Mouse (Mus musculus) megakaryocyte, embryonic 14.5 days (primary cell): ENCODE results near the gene Ilkap. TPM values are rescaled to one million over a fixed set of nuclear protein-coding genes. Genes with fewer than 3 reads are reported as not detected.

Experiments
- H3K27me3 ChIP-seq: replicated peaks from 2 replicates; pipeline ENCODE3; 2012; ENCODE audit warnings: inconsistent platforms
- H3K36me3 ChIP-seq: replicated peaks from 2 replicates; pipeline ENCODE3; 2012; ENCODE audit warnings: low read length, inconsistent platforms, mixed read lengths
- H3K4me1 ChIP-seq: 2 replicates; pipeline ENCODE4 v1.6.1; 2012; ENCODE audit warnings: inconsistent platforms
- H3K4me3 ChIP-seq: replicated peaks from 2 replicates; pipeline ENCODE3; 2012; ENCODE audit warnings: moderate library complexity, mild to moderate bottlenecking, inconsistent platforms
- H3K9me3 ChIP-seq: 2 replicates; pipeline ENCODE4 v1.6.1; 2012; ENCODE audit warnings: inconsistent platforms
- FLI1 ChIP-seq: IDR thresholded peaks from 2 replicates; pipeline ENCODE4 v1.6.1; 2012; ENCODE audit warnings: low read length, inconsistent platforms, mixed read lengths
- GATA1 ChIP-seq: IDR thresholded peaks from 3 replicates; pipeline ENCODE4 v1.6.1; 2012; ENCODE audit warnings: mixed read lengths, low read length, inconsistent platforms, borderline replicate concordance
- polyA plus RNA-seq: library from polyadenylated mRNA; stranded (reverse); fragments of >175 nt; gene quantifications from 2 replicates; pipeline ENCODE4 v1.2.3, GENCODE M21; 2012; ENCODE audit warnings: low replicate concordance; ENCODE audit not compliant: insufficient read depth

Gene Ilkap
- polyA plus RNA-seq, 1 experiment, result 52.5 TPM

GRCm38 (mm10) chr1:91404976-91405375 lies 6.4 kb upstream of the Ilkap start:
- Histone ChIP-seq H3K9me3 (peaks cover 4% of the 10 kb centered on the region), H3K4me3 (no peak overlapping the region), H3K4me1 (peaks cover 26% of the 10 kb centered on the region), H3K36me3 (no peaks in the 10 kb centered on the region), H3K27me3 (peaks cover 29% of the 10 kb centered on the region)
- no peak for TF ChIP-seq GATA1
- TF ChIP-seq FLI1, result no peak

DNA sequence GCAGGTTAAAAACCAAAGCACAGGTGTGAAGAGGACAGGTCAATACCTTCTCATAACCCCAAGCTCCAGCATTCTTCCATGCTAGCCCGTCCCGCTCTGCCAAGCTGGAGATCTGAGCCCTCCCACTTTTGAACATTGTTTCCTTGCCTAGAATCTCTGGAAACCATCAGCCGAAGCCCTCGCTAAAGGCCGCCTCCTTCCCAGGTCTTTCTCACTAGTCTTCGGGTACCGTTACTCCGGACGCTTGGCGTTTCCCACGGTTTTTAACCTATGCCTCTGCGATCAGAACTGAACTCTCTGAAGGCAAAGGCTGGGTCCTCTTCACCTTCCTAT lies 722 bp downstream of the Ilkap start:
- peak overlapping the region; percentile 93 for H3K4me3 ChIP-seq
- TF ChIP-seq GATA1 (no peak), FLI1 (no peak)

DNA sequence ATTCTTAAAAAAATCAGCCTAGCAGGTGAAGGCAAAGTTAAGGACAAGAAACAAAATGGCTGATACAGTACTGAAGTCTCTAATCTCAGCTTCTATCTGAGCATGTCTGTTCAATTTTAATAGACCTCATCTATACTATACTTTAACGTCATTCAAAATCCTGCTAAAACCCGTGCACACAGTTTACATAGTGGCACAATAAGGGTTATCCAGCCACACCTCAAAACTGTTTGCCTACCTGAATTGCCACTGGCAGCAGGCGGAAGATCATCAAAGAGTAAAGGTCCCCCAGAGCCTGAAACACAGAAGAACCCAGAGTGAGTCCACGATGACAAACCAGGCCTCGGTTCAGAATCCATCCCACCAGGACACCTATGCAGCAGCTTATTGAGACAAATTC lies 8.2 kb downstream of the Ilkap start:
- Histone ChIP-seq H3K4me1 (peaks cover 41% of the 10 kb centered on the region), H3K9me3 (no peaks in the 10 kb centered on the region), H3K36me3 (peaks cover 96% of the 10 kb centered on the region), H3K27me3 (no peaks in the 10 kb centered on the region), H3K4me3 (no peak overlapping the region)
- TF ChIP-seq GATA1, result no peak

More for the DNA sequence above, 722 bp downstream of the Ilkap start:
- H3K27me3 ChIP-seq, result no peaks in the 10 kb centered on the region
- peaks cover 41% of the 10 kb centered on the region for H3K4me1 ChIP-seq
- peaks cover 9% of the 10 kb centered on the region for H3K9me3 ChIP-seq
- peaks cover 46% of the 10 kb centered on the region for H3K36me3 ChIP-seq

DNA sequence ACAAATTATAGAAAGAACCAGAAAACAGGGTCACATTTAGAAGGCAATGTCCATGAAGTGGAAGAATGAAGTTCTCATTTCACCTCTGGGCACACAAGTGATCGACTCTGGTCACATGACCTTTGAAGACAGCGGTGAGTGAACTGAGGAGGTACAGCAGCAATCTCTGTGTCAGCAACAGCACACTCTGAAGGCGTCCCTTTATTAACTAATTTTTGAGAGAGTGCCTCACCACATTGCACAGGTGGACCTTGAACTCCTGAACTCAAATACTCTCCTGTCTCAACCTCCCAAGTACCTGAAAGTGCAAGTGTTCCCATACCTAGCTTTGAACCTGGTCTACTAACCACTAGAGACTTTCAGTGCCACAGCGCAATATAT lies 17.5 kb downstream of the Ilkap start:
- Histone ChIP-seq H3K4me3 (no peak overlapping the region), H3K36me3 (peaks cover 96% of the 10 kb centered on the region), H3K9me3 (no peaks in the 10 kb centered on the region), H3K4me1 (peaks cover 5% of the 10 kb centered on the region), H3K27me3 (no peaks in the 10 kb centered on the region)
- TF ChIP-seq GATA1 (no peak), FLI1 (no peak)

GRCm38 (mm10) chr1:91380453-91381090 lies 18.0 kb downstream of the Ilkap start:
- Histone ChIP-seq H3K4me3 (no peak overlapping the region), H3K9me3 (no peaks in the 10 kb centered on the region), H3K36me3 (peaks cover 96% of the 10 kb centered on the region), H3K27me3 (no peaks in the 10 kb centered on the region), H3K4me1 (peaks cover 8% of the 10 kb centered on the region)
- TF ChIP-seq GATA1 (no peak), FLI1 (no peak)

DNA sequence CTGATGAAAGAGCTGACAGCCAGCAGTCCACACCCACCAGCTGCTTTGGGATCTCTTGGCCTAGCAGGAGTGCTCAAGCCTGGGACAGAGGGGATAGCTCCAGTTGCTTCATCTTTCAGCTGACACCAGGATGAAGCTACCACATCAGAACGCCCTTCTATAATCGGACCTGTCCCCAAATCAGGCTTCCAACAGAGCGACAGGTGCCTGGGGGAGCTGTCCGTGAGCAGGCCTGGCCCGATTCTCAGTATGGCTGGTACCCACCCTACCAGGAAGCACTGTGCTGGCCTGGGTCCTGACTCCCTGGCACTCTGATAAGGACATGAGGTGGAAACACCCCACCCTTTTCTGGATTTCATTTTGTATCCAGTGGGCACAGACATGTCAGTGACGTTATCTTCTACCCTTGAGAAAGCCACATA lies 25.2 kb downstream of the Ilkap start:
- peaks cover 99% of the 10 kb centered on the region for H3K36me3 ChIP-seq
- TF ChIP-seq FLI1, result no peak
- TF ChIP-seq GATA1, result no peak
- 0 out of 2 replicates have a peak, but pooled peaks cover 3% of the 10 kb centered on the region for H3K4me1 ChIP-seq
- H3K4me3 ChIP-seq, result no peak overlapping the region
- H3K9me3 ChIP-seq, result no peaks in the 10 kb centered on the region
- H3K27me3 ChIP-seq, result peaks cover 1% of the 10 kb centered on the region

DNA sequence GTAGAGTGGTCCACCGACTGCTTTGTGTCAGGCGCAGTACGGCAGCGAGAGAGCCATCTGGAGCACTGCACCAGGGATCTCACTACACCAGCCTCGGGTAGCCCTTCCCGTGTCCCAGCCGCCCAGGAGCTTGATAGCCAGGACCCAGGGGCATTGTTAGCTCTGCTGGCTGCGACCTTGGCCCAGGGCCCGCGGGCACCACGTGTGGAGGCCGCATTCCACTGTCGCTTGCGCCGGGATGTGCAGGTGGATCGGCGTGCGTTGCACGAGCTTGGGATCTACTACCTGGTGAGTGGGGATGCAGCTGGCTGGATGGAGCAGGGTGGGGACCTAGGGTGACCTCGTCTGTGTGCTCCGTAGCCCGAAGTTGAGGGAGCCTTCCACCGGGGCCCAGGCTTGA lies 28.6 kb downstream of the Ilkap start:
- Histone ChIP-seq H3K4me3 (no peak overlapping the region), H3K9me3 (peaks cover 2% of the 10 kb centered on the region), H3K36me3 (peaks cover 68% of the 10 kb centered on the region), H3K4me1 (peaks cover 20% of the 10 kb centered on the region), H3K27me3 (peaks cover 27% of the 10 kb centered on the region)
- TF ChIP-seq FLI1, result no peak
- no peak for TF ChIP-seq GATA1

GRCm38 (mm10) chr1:91369408-91369807 lies 29.2 kb downstream of the Ilkap start:
- peaks cover 33% of the 10 kb centered on the region for H3K27me3 ChIP-seq
- H3K4me3 ChIP-seq, result no peak overlapping the region
- TF ChIP-seq FLI1 (no peak), GATA1 (no peak)
- H3K36me3 ChIP-seq, result peaks cover 64% of the 10 kb centered on the region
- H3K9me3 ChIP-seq, result peaks cover 8% of the 10 kb centered on the region
- peaks cover 20% of the 10 kb centered on the region for H3K4me1 ChIP-seq

DNA sequence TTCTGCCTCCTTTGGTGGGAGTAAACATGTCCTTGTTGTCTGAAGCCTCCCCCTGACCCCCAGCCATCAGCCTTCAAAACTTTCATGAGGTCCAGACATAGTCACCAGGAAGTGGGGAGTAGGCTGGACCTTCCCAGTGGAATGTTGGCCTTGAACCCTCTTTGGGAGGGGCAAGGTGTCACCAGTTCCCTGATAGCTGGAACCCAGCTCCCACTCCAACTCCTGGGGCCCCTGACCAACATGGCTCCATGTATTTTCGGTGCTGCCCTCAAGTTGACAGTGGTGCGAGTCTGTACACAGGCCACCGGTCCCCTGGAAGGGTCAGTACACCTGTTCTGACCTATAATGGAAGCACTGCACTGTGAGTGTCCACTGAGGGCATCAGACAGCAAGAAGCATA lies 31.3 kb downstream of the Ilkap start:
- Histone ChIP-seq H3K4me1 (peaks cover 20% of the 10 kb centered on the region), H3K36me3 (peaks cover 44% of the 10 kb centered on the region), H3K27me3 (peaks cover 43% of the 10 kb centered on the region), H3K4me3 (no peak overlapping the region), H3K9me3 (peaks cover 29% of the 10 kb centered on the region)
- TF ChIP-seq FLI1, result no peak
- no peak for TF ChIP-seq GATA1

GRCm38 (mm10) chr1:91366215-91367108 lies 32.2 kb downstream of the Ilkap start, which contains the start of gene Erfe:
Gene Erfe, plus strand, starts transcription at chr1:91366430.
- Histone ChIP-seq H3K4me3 (peak within 1 kb of the TSS; percentile 91), H3K27me3 (peaks cover 51% of the 10 kb centered on the region), H3K36me3 (peaks cover 36% of the 10 kb centered on the region), H3K9me3 (peaks cover 36% of the 10 kb centered on the region), H3K4me1 (peaks cover 20% of the 10 kb centered on the region)
- TF ChIP-seq GATA1 (no peak), FLI1 (no peak)
